Mouse (Mus musculus): ENCODE results near the gene Myo1c. TPM values are rescaled to one million over a fixed set of nuclear protein-coding genes. Genes with fewer than 3 reads are reported as not detected.

Gene Myo1c
- polyA plus RNA-seq, 1 experiment: 28.1 TPM

GRCm38 (mm10) chr11:75677881-75678746 is 27.8 kb downstream of the Myo1c start:
- peak overlapping the region; percentile 99 for H3K4me3 ChIP-seq (replicated peaks)
- peaks cover 32% of the 10 kb centered on the region for H3K36me3 ChIP-seq (replicated peaks; ENCODE audit: low read length)
- no peak for TF ChIP-seq GATA1 (IDR thresholded peaks at IDR 0.05; ENCODE audit: borderline replicate concordance, low read length)
- TF ChIP-seq FLI1 (IDR thresholded peaks at IDR 0.05; ENCODE audit: low read length): no peak
- H3K27me3 ChIP-seq (replicated peaks): no peaks in the 10 kb centered on the region
- no peaks in the 10 kb centered on the region for H3K9me3 ChIP-seq
- peaks cover 50% of the 10 kb centered on the region for H3K4me1 ChIP-seq

- no peaks in the 10 kb centered on the region for H3K27me3 ChIP-seq (replicated peaks)
- H3K4me1 ChIP-seq: peaks cover 58% of the 10 kb centered on the region
- peaks cover 32% of the 10 kb centered on the region for H3K36me3 ChIP-seq (replicated peaks; ENCODE audit: low read length)
- TF ChIP-seq FLI1 (IDR thresholded peaks at IDR 0.05; ENCODE audit: low read length): peak; percentile 69; the same call in 1 of the 2 replicates
- peak; percentile 27; the same call in 1 of the 3 replicates for TF ChIP-seq GATA1 (IDR thresholded peaks at IDR 0.05; ENCODE audit: borderline replicate concordance, low read length)
- no peaks in the 10 kb centered on the region for H3K9me3 ChIP-seq
- peak within 1 kb of the TSS; percentile 99 for H3K4me3 ChIP-seq (replicated peaks)
Observed at GRCm38 (mm10) chr11:75678747-75679438, 28.6 kb downstream of the Myo1c start, which contains the start of gene Crk. Gene Crk (plus strand): TSS chr11:75679259.

- Histone ChIP-seq H3K27me3 (replicated peaks) (no peaks in the 10 kb centered on the region), H3K36me3 (replicated peaks; ENCODE audit: low read length) (peaks cover 35% of the 10 kb centered on the region), H3K9me3 (no peaks in the 10 kb centered on the region), H3K4me3 (replicated peaks) (peak overlapping the region; percentile 99), H3K4me1 (peaks cover 65% of the 10 kb centered on the region)
- TF ChIP-seq FLI1 (IDR thresholded peaks at IDR 0.05; ENCODE audit: low read length) (no peak), GATA1 (IDR thresholded peaks at IDR 0.05; ENCODE audit: borderline replicate concordance, low read length) (no peak)
Observed at GRCm38 (mm10) chr11:75679439-75680171, 29.3 kb downstream of the Myo1c start.

GRCm38 (mm10) chr11:75684462-75684861 is 34.2 kb downstream of the Myo1c start:
- H3K4me3 ChIP-seq (replicated peaks): peak overlapping the region; percentile 28
- no peaks in the 10 kb centered on the region for H3K27me3 ChIP-seq (replicated peaks)
- TF ChIP-seq GATA1 (IDR thresholded peaks at IDR 0.05; ENCODE audit: borderline replicate concordance, low read length): no peak
- no peak for TF ChIP-seq FLI1 (IDR thresholded peaks at IDR 0.05; ENCODE audit: low read length)
- peaks cover 64% of the 10 kb centered on the region for H3K36me3 ChIP-seq (replicated peaks; ENCODE audit: low read length)
- H3K4me1 ChIP-seq: peaks cover 84% of the 10 kb centered on the region
- H3K9me3 ChIP-seq: no peaks in the 10 kb centered on the region

GRCm38 (mm10) chr11:75684956-75685355 is 34.7 kb downstream of the Myo1c start:
- Histone ChIP-seq H3K36me3 (replicated peaks; ENCODE audit: low read length) (peaks cover 69% of the 10 kb centered on the region), H3K27me3 (replicated peaks) (no peaks in the 10 kb centered on the region), H3K4me1 (peaks cover 89% of the 10 kb centered on the region), H3K9me3 (no peaks in the 10 kb centered on the region), H3K4me3 (replicated peaks) (no peak overlapping the region)
- no peak for TF ChIP-seq GATA1 (IDR thresholded peaks at IDR 0.05; ENCODE audit: borderline replicate concordance, low read length)
- no peak for TF ChIP-seq FLI1 (IDR thresholded peaks at IDR 0.05; ENCODE audit: low read length)

- Histone ChIP-seq H3K36me3 (replicated peaks; ENCODE audit: low read length) (peaks cover 79% of the 10 kb centered on the region), H3K4me1 (peaks cover 83% of the 10 kb centered on the region), H3K9me3 (no peaks in the 10 kb centered on the region), H3K4me3 (replicated peaks) (no peak overlapping the region), H3K27me3 (replicated peaks) (no peaks in the 10 kb centered on the region)
- TF ChIP-seq GATA1 (IDR thresholded peaks at IDR 0.05; ENCODE audit: borderline replicate concordance, low read length): no peak; the same call in 2 of the 3 replicates
- TF ChIP-seq FLI1 (IDR thresholded peaks at IDR 0.05; ENCODE audit: low read length): no peak
Observed at GRCm38 (mm10) chr11:75687343-75687993, 37.2 kb downstream of the Myo1c start.

- Histone ChIP-seq H3K27me3 (replicated peaks) (no peaks in the 10 kb centered on the region), H3K4me1 (peaks cover 79% of the 10 kb centered on the region), H3K9me3 (no peaks in the 10 kb centered on the region), H3K36me3 (replicated peaks; ENCODE audit: low read length) (peaks cover 80% of the 10 kb centered on the region), H3K4me3 (replicated peaks) (no peak overlapping the region)
- TF ChIP-seq GATA1 (IDR thresholded peaks at IDR 0.05; ENCODE audit: borderline replicate concordance, low read length) (no peak), FLI1 (IDR thresholded peaks at IDR 0.05; ENCODE audit: low read length) (no peak)
Observed at GRCm38 (mm10) chr11:75688132-75688531, 37.8 kb downstream of the Myo1c start.

- no peak for TF ChIP-seq FLI1 (IDR thresholded peaks at IDR 0.05; ENCODE audit: low read length)
- TF ChIP-seq GATA1 (IDR thresholded peaks at IDR 0.05; ENCODE audit: borderline replicate concordance, low read length): no peak
Observed at GRCm38 (mm10) chr11:75689977-75690376, 39.7 kb downstream of the Myo1c start.

GRCm38 (mm10) chr11:75691047-75691446 is 40.7 kb downstream of the Myo1c start:
- H3K9me3 ChIP-seq: no peaks in the 10 kb centered on the region
- H3K4me1 ChIP-seq: peaks cover 70% of the 10 kb centered on the region
- peaks cover 83% of the 10 kb centered on the region for H3K36me3 ChIP-seq (replicated peaks; ENCODE audit: low read length)
- no peak overlapping the region for H3K4me3 ChIP-seq (replicated peaks)
- TF ChIP-seq FLI1 (IDR thresholded peaks at IDR 0.05; ENCODE audit: low read length) (no peak), GATA1 (IDR thresholded peaks at IDR 0.05; ENCODE audit: borderline replicate concordance, low read length) (no peak)
- no peaks in the 10 kb centered on the region for H3K27me3 ChIP-seq (replicated peaks)

More at GRCm38 (mm10) chr11:75689977-75690376, 39.7 kb downstream of the Myo1c start:
- Histone ChIP-seq H3K9me3 (no peaks in the 10 kb centered on the region), H3K27me3 (replicated peaks) (no peaks in the 10 kb centered on the region), H3K4me3 (replicated peaks) (no peak overlapping the region), H3K4me1 (peaks cover 76% of the 10 kb centered on the region), H3K36me3 (replicated peaks; ENCODE audit: low read length) (peaks cover 80% of the 10 kb centered on the region)

Measured in megakaryocyte, embryonic 14.5 days (primary cell).